Mouse (Mus musculus): ENCODE results near the gene Phactr2.

GRCm38 (mm10) chr10:13212326-13212725 is 261.9 kb downstream of the Phactr2 start:
- no peak for TF ChIP-seq CTCF (IDR thresholded peaks at IDR 0.05; ENCODE audit: low read depth, low read length)
- TF ChIP-seq POLR2A (IDR thresholded peaks at IDR 0.05; ENCODE audit: insufficient read depth, low read length), result no peak
- TF ChIP-seq EP300 (IDR thresholded peaks at IDR 0.05; ENCODE audit: insufficient read depth, low read depth, low read length), result no peak

Data from ES-Bruce4 (cell line).